In genomic region chr1:153145791-153146190, GRCm38 (mm10) we compare ENCODE assay signal across 18 mouse cellular contexts. TPM values are rescaled to one million over a fixed set of nuclear protein-coding genes. Genes with fewer than 3 reads are reported as not detected.
"Had no signal": no experiment of that assay in that cellular context is flagged by ENCODE, and none has a peak within 500 bp of the region (broad histone marks: within the 10 kb centered on the region; RNA-seq: fewer than 3 reads in every experiment).

No protein-coding gene starts in this region.

- H3K9me3 ChIP-seq: lung, embryonic 15.5 days; midbrain, embryonic 10.5 days; midbrain, embryonic 12.5 days; neural tube, embryonic 12.5 days; stomach, embryonic 15.5 days had no signal

- H3K27me3 ChIP-seq: lung, embryonic 15.5 days; midbrain, embryonic 12.5 days; neural tube, embryonic 12.5 days; stomach, embryonic 15.5 days had no signal

- H3K4me2 ChIP-seq: lung, embryonic 15.5 days; midbrain, embryonic 12.5 days; neural tube, embryonic 12.5 days; stomach, embryonic 15.5 days had no signal

- H3K4me1 ChIP-seq: neural tube, embryonic 12.5 days had no signal

- ATAC-seq: midbrain, embryonic 16.5 days had no signal

- DNase-seq: lung, adult 18-20 months; lung, postnatal 10 days; lung, postnatal 4 days; right cerebral cortex, postnatal 14 days; thymus, adult 2 months; thymus, postnatal 25 days; thymus, postnatal 4 days had no signal

- H3K36me3 ChIP-seq: midbrain, embryonic 10.5 days; midbrain, embryonic 12.5 days; neural tube, embryonic 12.5 days; stomach, embryonic 15.5 days had no signal

- H3K9ac ChIP-seq: liver, embryonic 14.5 days; lung, embryonic 15.5 days; midbrain, embryonic 12.5 days; neural tube, embryonic 12.5 days; stomach, embryonic 15.5 days had no signal

- H3K27ac ChIP-seq: liver, embryonic 14.5 days; lung, embryonic 15.5 days; midbrain, embryonic 10.5 days; midbrain, embryonic 12.5 days; neural tube, embryonic 12.5 days; stomach, embryonic 15.5 days; stomach, postnatal 0 days had no signal

- H3K4me3 ChIP-seq: lung, embryonic 15.5 days; midbrain, embryonic 10.5 days; midbrain, embryonic 12.5 days; neural tube, embryonic 12.5 days; stomach, embryonic 15.5 days had no signal

RNA-seq across cellular contexts. Expression of gene Lamc2, which starts 40.5 kb away (rescaled TPM):
- total RNA-seq: megakaryocyte, adult 5-6 weeks; megakaryocyte-erythroid progenitor cell, adult 5-6 weeks; neutrophil, adult 5-6 weeks had no signal
